Mouse (Mus musculus) liver, embryonic 14.5 days (tissue): Measurements from ENCODE around the gene Ikzf1.

ENCODE experiments used
- CTCF ChIP-seq: IDR thresholded peaks from 2 replicates; pipeline ENCODE4 v1.5.1; 2016; ENCODE audit warnings: antibody characterized with exemption, low read depth, control low read depth
- EP300 ChIP-seq: IDR thresholded peaks from 2 replicates; pipeline ENCODE4 v1.6.1; 2016; ENCODE audit warnings: antibody characterized with exemption, low read depth

DNA sequence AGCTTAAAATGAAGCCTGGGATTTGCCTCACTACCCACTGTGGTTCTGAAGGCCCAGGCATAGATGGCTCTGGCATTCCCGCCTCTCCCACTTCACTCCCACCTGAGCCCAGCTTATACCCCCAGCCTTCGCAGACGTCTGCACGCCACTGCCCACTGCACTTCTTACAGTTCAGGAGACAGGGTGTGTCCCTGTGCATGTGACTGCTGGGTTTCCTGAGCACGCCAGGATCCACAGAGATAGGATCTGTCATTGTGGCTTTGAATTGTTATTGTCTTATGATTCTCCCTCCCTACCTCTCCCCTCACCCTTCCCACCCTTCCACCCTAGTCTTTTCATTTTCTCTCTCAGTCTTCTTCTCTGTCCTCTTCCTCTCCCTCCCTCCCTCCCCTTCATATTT lies 34.9 kb downstream of the Ikzf1 start:
- TF ChIP-seq CTCF (no peak), EP300 (no peak)
